Mouse (Mus musculus) liver, adult (tissue): ENCODE results near the gene Trim38.

Experiments
- GATA4 ChIP-seq: IDR thresholded peaks from 2 replicates; pipeline ENCODE4 v1.6.1; 2014; ENCODE audit warnings: mild to moderate bottlenecking, low read length; ENCODE audit not compliant: insufficient replicate concordance

Gene Trim38

DNA sequence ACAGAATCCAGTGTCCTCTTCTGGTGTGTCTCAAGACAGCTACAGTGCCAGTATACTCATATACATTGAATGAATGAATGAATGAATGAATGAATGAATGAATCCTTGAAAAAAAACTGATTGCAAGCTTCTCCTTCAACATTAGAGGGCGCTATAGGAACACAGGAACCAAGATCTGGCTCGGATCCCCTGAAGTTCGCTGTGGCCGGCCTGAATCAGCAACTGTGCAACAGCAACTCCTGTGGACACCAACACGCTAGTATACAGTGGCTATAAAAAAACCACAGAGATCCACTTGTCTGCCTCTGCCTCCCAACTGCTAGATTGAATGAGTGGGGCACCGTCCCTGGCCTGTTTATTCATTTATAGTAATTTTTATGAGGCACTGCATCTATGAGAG lies 63.3 kb downstream of the Trim38 start:
- TF ChIP-seq GATA4, result no peak

DNA sequence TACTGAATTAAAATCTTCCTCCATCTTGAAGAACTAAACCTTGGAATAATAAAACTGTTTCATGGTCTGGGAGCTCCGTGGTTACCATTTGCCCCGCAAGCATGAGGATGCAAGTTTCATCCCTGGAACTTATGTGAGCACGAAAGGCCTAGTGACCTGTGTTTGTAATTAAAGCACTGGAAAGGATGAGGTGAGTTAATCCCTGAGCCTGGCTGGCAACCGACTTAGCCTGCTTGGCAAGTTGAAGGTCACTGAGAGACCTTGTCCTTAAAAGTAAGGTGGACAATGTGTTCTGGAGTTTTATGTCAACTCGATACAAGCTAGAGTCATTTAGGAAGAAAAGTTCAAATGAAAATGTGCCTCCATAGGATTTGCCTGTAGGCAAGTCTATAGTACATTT lies 65.1 kb downstream of the Trim38 start:
- TF ChIP-seq GATA4, result no peak

DNA sequence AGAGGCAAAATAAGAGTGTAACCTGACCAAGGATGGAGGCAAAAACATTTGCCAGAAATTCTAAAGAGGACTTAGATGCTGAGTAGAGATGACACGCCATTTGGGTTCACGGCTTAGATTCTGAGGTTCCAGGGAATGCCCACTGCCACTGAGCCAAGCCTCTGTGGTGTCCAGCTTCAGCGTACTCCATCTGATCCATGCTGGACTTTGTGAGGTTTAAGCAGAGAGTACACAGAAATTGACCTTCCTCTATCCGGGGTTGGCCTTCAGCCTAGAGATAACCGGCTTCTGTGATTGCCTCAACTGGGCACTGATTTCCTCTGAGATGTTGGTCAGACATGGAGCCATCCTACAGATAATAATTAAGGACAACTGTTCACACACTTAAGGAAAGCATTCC lies 66.9 kb downstream of the Trim38 start:
- peak; percentile 98 for TF ChIP-seq GATA4

DNA sequence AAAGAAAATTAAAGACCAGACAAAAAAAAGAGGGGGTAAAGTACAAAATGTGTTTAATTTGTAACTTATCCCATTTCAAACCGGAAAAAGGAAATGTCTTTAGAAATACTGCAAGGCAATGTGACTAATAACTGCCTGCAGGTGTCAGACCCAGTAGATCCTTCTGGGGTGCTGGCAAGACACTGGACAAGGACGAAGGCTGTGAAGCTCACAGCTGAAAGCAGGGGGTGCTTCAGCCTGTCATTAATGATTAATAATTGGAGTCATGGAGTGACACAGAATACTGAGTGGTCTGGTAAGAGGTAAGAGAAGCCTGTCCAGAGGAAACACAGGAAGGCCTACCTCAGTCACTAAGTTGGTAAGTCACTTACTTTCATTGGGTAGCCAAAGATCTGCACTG lies 69.6 kb downstream of the Trim38 start, which contains the start of gene Slc17a3:
TSS of gene Slc17a3 (plus strand) at position 127 of the 400 bp plus-strand sequence.
- no peak for TF ChIP-seq GATA4
